In genomic region chr4:136945397-136945796, GRCm38 (mm10) we compare ENCODE assay signal across 19 mouse cellular contexts. TPM values are rescaled to one million over a fixed set of nuclear protein-coding genes. Genes with fewer than 3 reads are reported as not detected.
DNase-seq lines count a peak whose midpoint lies in the region; ATAC-seq and TF ChIP-seq lines count a peak whose summit lies in the region.
"Had no signal": no experiment of that assay in that cellular context is flagged by ENCODE, and none has a peak within 500 bp of the region (broad histone marks: within the 10 kb centered on the region; RNA-seq: fewer than 3 reads in every experiment).

No protein-coding gene starts in this region.

- 62% methylated on average over 17 of the region's 17 CpGs for WGBS in hindbrain, embryonic 10.5 days
- WGBS in hindbrain, embryonic 11.5 days: 66% methylated on average over 17 of the region's 17 CpGs
- 65% methylated on average over 17 of the region's 17 CpGs for WGBS in neural tube, embryonic 15.5 days
- whole genome bisulfite sequencing in embryonic facial prominence, embryonic 13.5 days: 62% methylated on average over 17 of the region's 17 CpGs
- WGBS in thymus, adult 2 months: 77% methylated on average over 17 of the region's 17 CpGs

- H3K9me3 ChIP-seq in hindbrain, embryonic 10.5 days: no peaks in the 10 kb centered on the region
- no peaks in the 10 kb centered on the region for H3K9me3 ChIP-seq in hindbrain, embryonic 11.5 days (ENCODE audit: control insufficient read depth, low read length)
- no peaks in the 10 kb centered on the region for H3K9me3 ChIP-seq in neural tube, embryonic 15.5 days (replicated peaks)
- H3K9me3 ChIP-seq in embryonic facial prominence, embryonic 13.5 days: no peaks in the 10 kb centered on the region
- H3K9me3 ChIP-seq: heart, embryonic 12.5 days; liver, embryonic 12.5 days had no signal

- DNase-seq in hindbrain, embryonic 10.5 days (ENCODE audit: low spot score): peak; percentile 64
- DNase-seq in hindbrain, embryonic 11.5 days (ENCODE audit: low spot score): no peak
- peak; percentile 55 for DNase-seq in neural tube, embryonic 10.5 days (ENCODE audit: extremely low spot score, low spot score)
- no peak for DNase-seq in thymus, postnatal 14 days
- no peak for DNase-seq in thymus, adult 2 months
- DNase-seq: heart, postnatal 4 days; kidney, adult 8-10 months; layer of hippocampus, postnatal 36 days; lung, embryonic 14.5 days; lung, postnatal 4 days; midbrain, embryonic 14.5 days; right cerebral cortex, postnatal 25 days had no signal

- peak overlapping the region; percentile 67 for H3K27ac ChIP-seq in hindbrain, embryonic 10.5 days
- H3K27ac ChIP-seq in hindbrain, embryonic 11.5 days (ENCODE audit: low read depth, low read length): no peak overlapping the region
- H3K27ac ChIP-seq in neural tube, embryonic 15.5 days (replicated peaks): no peak overlapping the region
- peak overlapping the region; percentile 7; the same call in 1 of the 2 replicates for H3K27ac ChIP-seq in embryonic facial prominence, embryonic 13.5 days
- H3K27ac ChIP-seq in thymus, adult 2 months (ENCODE audit: control insufficient read depth, insufficient read depth, low read length): no peak overlapping the region
- H3K27ac ChIP-seq: liver, embryonic 12.5 days had no signal

- TF ChIP-seq CTCF in thymus, adult 2 months (IDR thresholded peaks at IDR 0.05; ENCODE audit: borderline replicate concordance, control insufficient read depth, extremely low read depth, insufficient read depth, low read length, poor library complexity): no peak

- ATAC-seq in hindbrain, embryonic 11.5 days (ENCODE audit: low FRiP score): no peak
- ATAC-seq in neural tube, embryonic 15.5 days (ENCODE audit: low FRiP score): no peak
- no peak for ATAC-seq in embryonic facial prominence, embryonic 13.5 days (ENCODE audit: insufficient number of reproducible peaks, insufficient read depth, low FRiP score, low TSS enrichment, low read depth)
- ATAC-seq: forebrain, embryonic 16.5 days; inflammation-experienced regulatory T-cells, adult 6 months; liver, embryonic 12.5 days had no signal

- H3K4me1 ChIP-seq in hindbrain, embryonic 10.5 days (replicated peaks): peaks cover 68% of the 10 kb centered on the region
- H3K4me1 ChIP-seq in hindbrain, embryonic 11.5 days (replicated peaks; ENCODE audit: control insufficient read depth, insufficient read depth, low read length): peaks cover 3% of the 10 kb centered on the region
- H3K4me1 ChIP-seq in neural tube, embryonic 15.5 days: peaks cover 43% of the 10 kb centered on the region
- H3K4me1 ChIP-seq in embryonic facial prominence, embryonic 13.5 days: peaks cover 32% of the 10 kb centered on the region
- no peaks in the 10 kb centered on the region for H3K4me1 ChIP-seq in thymus, adult 2 months (replicated peaks; ENCODE audit: control insufficient read depth, insufficient read depth, low read length)
- H3K4me1 ChIP-seq: liver, embryonic 12.5 days had no signal

- peaks cover 94% of the 10 kb centered on the region for H3K27me3 ChIP-seq in hindbrain, embryonic 10.5 days (ENCODE audit: insufficient read depth, poor library complexity, severe bottlenecking)
- H3K27me3 ChIP-seq in hindbrain, embryonic 11.5 days (ENCODE audit: control insufficient read depth, insufficient read depth, low read length): no peaks in the 10 kb centered on the region
- no peaks in the 10 kb centered on the region for H3K27me3 ChIP-seq in neural tube, embryonic 15.5 days (replicated peaks)
- H3K27me3 ChIP-seq in embryonic facial prominence, embryonic 13.5 days: peaks cover 77% of the 10 kb centered on the region
- H3K27me3 ChIP-seq in thymus, adult 2 months (ENCODE audit: control insufficient read depth, insufficient read depth, low read length): no peaks in the 10 kb centered on the region

- no peak overlapping the region for H3K9ac ChIP-seq in hindbrain, embryonic 11.5 days (ENCODE audit: low read depth, low read length)
- no peak overlapping the region for H3K9ac ChIP-seq in neural tube, embryonic 15.5 days (replicated peaks)
- H3K9ac ChIP-seq in embryonic facial prominence, embryonic 13.5 days: no peak overlapping the region
- H3K9ac ChIP-seq: heart, embryonic 12.5 days; liver, embryonic 12.5 days; lung, embryonic 14.5 days had no signal

- no peak overlapping the region for H3K4me3 ChIP-seq in hindbrain, embryonic 10.5 days
- no peak overlapping the region for H3K4me3 ChIP-seq in hindbrain, embryonic 11.5 days (ENCODE audit: low read depth, low read length)
- H3K4me3 ChIP-seq in neural tube, embryonic 15.5 days (replicated peaks): no peak overlapping the region
- no peak overlapping the region for H3K4me3 ChIP-seq in embryonic facial prominence, embryonic 13.5 days
- no peak overlapping the region for H3K4me3 ChIP-seq in thymus, adult 2 months (ENCODE audit: control insufficient read depth, insufficient read depth, low read length)
- H3K4me3 ChIP-seq: erythroblast, embryonic 14.5 days; heart, embryonic 12.5 days; liver, embryonic 12.5 days had no signal

- no peak for TF ChIP-seq POLR2A in thymus, adult 2 months (IDR thresholded peaks at IDR 0.05; ENCODE audit: control insufficient read depth, extremely low read depth, insufficient read depth, low read length, poor library complexity)

- no peak overlapping the region for H3K4me2 ChIP-seq in hindbrain, embryonic 11.5 days (replicated peaks; ENCODE audit: low read depth, low read length)
- H3K4me2 ChIP-seq in neural tube, embryonic 15.5 days: no peak overlapping the region
- no peak overlapping the region for H3K4me2 ChIP-seq in embryonic facial prominence, embryonic 13.5 days
- H3K4me2 ChIP-seq: heart, embryonic 12.5 days; liver, embryonic 12.5 days; lung, embryonic 14.5 days had no signal

- no peaks in the 10 kb centered on the region for H3K36me3 ChIP-seq in hindbrain, embryonic 10.5 days
- H3K36me3 ChIP-seq in hindbrain, embryonic 11.5 days (ENCODE audit: control insufficient read depth, insufficient read depth, low read length): no peaks in the 10 kb centered on the region
- H3K36me3 ChIP-seq in neural tube, embryonic 15.5 days: no peaks in the 10 kb centered on the region
- no peaks in the 10 kb centered on the region for H3K36me3 ChIP-seq in embryonic facial prominence, embryonic 13.5 days
- H3K36me3 ChIP-seq in thymus, adult 2 months (ENCODE audit: control insufficient read depth, insufficient read depth, low read length): no peaks in the 10 kb centered on the region
- H3K36me3 ChIP-seq: heart, embryonic 12.5 days; liver, embryonic 12.5 days had no signal

RNA-seq across cellular contexts. Expression of gene Epha8, which starts 11.2 kb away (rescaled TPM):
- polyA plus RNA-seq in hindbrain, embryonic 10.5 days (2016; fragmentation: Nextera tagmentation; extraction: Ambion mirVana): 2.4 and 4.6 TPM in 2 replicates
- polyA plus RNA-seq in hindbrain, embryonic 11.5 days (2014; fragmentation: Nextera tagmentation; extraction: Ambion mirVana): 0.99 and 1.2 TPM in 2 replicates
- 9.6 and 13.9 TPM in 2 replicates for polyA plus RNA-seq in neural tube, embryonic 15.5 days (2015; fragmentation: Nextera tagmentation; extraction: Ambion mirVana)
- 0.88 and 1.4 TPM in 2 replicates for polyA plus RNA-seq in embryonic facial prominence, embryonic 13.5 days (2015; fragmentation: Nextera tagmentation; extraction: Ambion mirVana)
- polyA plus RNA-seq in thymus, adult 2 months (2012; rRNA removed): 0.24 and 0.38 TPM in 2 replicates

RNA-seq across cellular contexts. Expression of gene C1qa, which starts 46.8 kb away (rescaled TPM):
- 4.8 and 10.8 TPM in 2 replicates for polyA plus RNA-seq in hindbrain, embryonic 10.5 days (2016; fragmentation: Nextera tagmentation; extraction: Ambion mirVana)
- polyA plus RNA-seq in hindbrain, embryonic 11.5 days (2014; fragmentation: Nextera tagmentation; extraction: Ambion mirVana): 14.3 and 15.2 TPM in 2 replicates
- 33.7 and 40.5 TPM in 2 replicates for polyA plus RNA-seq in neural tube, embryonic 15.5 days (2015; fragmentation: Nextera tagmentation; extraction: Ambion mirVana)
- polyA plus RNA-seq in embryonic facial prominence, embryonic 13.5 days (2015; fragmentation: Nextera tagmentation; extraction: Ambion mirVana): 18.3 and 19.8 TPM in 2 replicates
- polyA plus RNA-seq in thymus, adult 2 months (2012; rRNA removed): 187 and 258 TPM in 2 replicates

RNA-seq across cellular contexts. Expression of gene C1qc, which starts 52.5 kb away (rescaled TPM):
- 7.5 and 18.5 TPM in 2 replicates for polyA plus RNA-seq in hindbrain, embryonic 10.5 days (2016; fragmentation: Nextera tagmentation; extraction: Ambion mirVana)
- polyA plus RNA-seq in hindbrain, embryonic 11.5 days (2014; fragmentation: Nextera tagmentation; extraction: Ambion mirVana): 17.7 and 19.2 TPM in 2 replicates
- polyA plus RNA-seq in neural tube, embryonic 15.5 days (2015; fragmentation: Nextera tagmentation; extraction: Ambion mirVana): 28.4 and 29.0 TPM in 2 replicates
- polyA plus RNA-seq in embryonic facial prominence, embryonic 13.5 days (2015; fragmentation: Nextera tagmentation; extraction: Ambion mirVana): 15.8 and 17.9 TPM in 2 replicates
- 334 and 468 TPM in 2 replicates for polyA plus RNA-seq in thymus, adult 2 months (2012; rRNA removed)

RNA-seq across cellular contexts. Expression of gene C1qb, which starts 59.4 kb away (rescaled TPM):
- 23.4 and 38.4 TPM in 2 replicates for polyA plus RNA-seq in hindbrain, embryonic 10.5 days (2016; fragmentation: Nextera tagmentation; extraction: Ambion mirVana)
- 34.4 and 40.3 TPM in 2 replicates for polyA plus RNA-seq in hindbrain, embryonic 11.5 days (2014; fragmentation: Nextera tagmentation; extraction: Ambion mirVana)
- 62.0 and 62.4 TPM in 2 replicates for polyA plus RNA-seq in neural tube, embryonic 15.5 days (2015; fragmentation: Nextera tagmentation; extraction: Ambion mirVana)
- 38.0 and 40.2 TPM in 2 replicates for polyA plus RNA-seq in embryonic facial prominence, embryonic 13.5 days (2015; fragmentation: Nextera tagmentation; extraction: Ambion mirVana)
- 266 and 395 TPM in 2 replicates for polyA plus RNA-seq in thymus, adult 2 months (2012; rRNA removed)

Comparison
In these comparisons a context has a peak if more than half of its experiments do, and no peak if none do; other contexts are left out.
1. DNase-seq: peak in hindbrain, embryonic 10.5 days (single experiment) and neural tube, embryonic 10.5 days (single experiment); none in hindbrain, embryonic 11.5 days (single experiment), thymus, postnatal 14 days (single experiment) and thymus, adult 2 months (single experiment).
2. H3K27ac ChIP-seq: peak in hindbrain, embryonic 10.5 days (single experiment) and embryonic facial prominence, embryonic 13.5 days (single experiment); none in hindbrain, embryonic 11.5 days (single experiment), neural tube, embryonic 15.5 days (single experiment) and thymus, adult 2 months (single experiment).
3. RNA of gene C1qc, which starts 52.5 kb away (polyA plus RNA-seq): 334 to 468 TPM in thymus, adult 2 months; 28.4 to 29.0 TPM in neural tube, embryonic 15.5 days, 17.7 to 19.2 TPM in hindbrain, embryonic 11.5 days, 7.5 to 18.5 TPM in hindbrain, embryonic 10.5 days and 15.8 to 17.9 TPM in embryonic facial prominence, embryonic 13.5 days; every median in the first group is over 10 times any median in the second.